Mouse (Mus musculus) forebrain, embryonic 12.5 days (tissue): ENCODE measurements at regions not wholly inside any gene's neighbourhood (a gene's known extent, or its start where the extent isn't known, plus 50 kb on each side); places are given as distances from the start of the nearest gene placed in this dataset.

Source experiments
- ATAC-seq: fragments of 200-750 bp; cut with Nextera tagmentation; 2 replicates; pipeline ENCODE4 v1.8.0; 2017; ENCODE audit warnings: moderate TSS enrichment; ENCODE audit not compliant: low FRiP score
- H3K27ac ChIP-seq: fragments of 300-500 bp; sonication (generic); 2 replicates; pipeline ENCODE4 v1.5.1; 2016; ENCODE audit warnings: mild to moderate bottlenecking
- H3K27me3 ChIP-seq: fragments of 300-500 bp; sonication (generic); 2 replicates; pipeline ENCODE4 v1.6.1; 2016; ENCODE audit warnings: mild to moderate bottlenecking
- H3K36me3 ChIP-seq: fragments of 300-500 bp; sonication (generic); replicated peaks from 2 replicates; pipeline ENCODE4 v1.6.1; 2016; ENCODE audit warnings: mild to moderate bottlenecking
- H3K4me1 ChIP-seq: fragments of 300-500 bp; sonication (generic); 2 replicates; pipeline ENCODE4 v1.6.1; 2016
- H3K4me2 ChIP-seq: fragments of 300-500 bp; sonication (generic); 2 replicates; pipeline ENCODE4 v1.6.1; 2016; ENCODE audit warnings: mild to moderate bottlenecking, moderate library complexity
- H3K4me3 ChIP-seq: fragments of 300-500 bp; sonication (generic); replicated peaks from 2 replicates; pipeline ENCODE4 v1.5.1; 2016; ENCODE audit warnings: mild to moderate bottlenecking
- H3K9ac ChIP-seq: fragments of 300-500 bp; sonication (generic); 2 replicates; pipeline ENCODE4 v1.6.1; 2016; ENCODE audit warnings: mild to moderate bottlenecking
- H3K9me3 ChIP-seq: fragments of 300-500 bp; sonication (generic); 2 replicates; pipeline ENCODE4 v1.6.1; 2016
- WGBS: fragments of 180-500 bp; shearing (Covaris S2); methylation state at CpG from one replicate; pipeline ENCODE4 v1.1.7; 2016; 5-methylcytosine and 5-hydroxymethylcytosine counted together

- Histone ChIP-seq H3K27ac (no peak overlapping the region), H3K4me1 (peaks cover 3% of the 10 kb centered on the region; the same call in 1 of the 2 replicates), H3K4me2 (no peak overlapping the region), H3K36me3 (no peaks in the 10 kb centered on the region), H3K4me3 (no peak overlapping the region), H3K27me3 (no peaks in the 10 kb centered on the region), H3K9ac (no peak overlapping the region), H3K9me3 (no peaks in the 10 kb centered on the region)
- 90% methylated on average over 6 of the region's 6 CpGs for WGBS
- ATAC-seq, result no peak
Observed at GRCm38 (mm10) chr2:57917721-57918120, 80.0 kb upstream of the Galnt5 start.

- no peak overlapping the region for H3K4me2 ChIP-seq
- ATAC-seq, result no peak
- 40% methylated on average over 14 of the region's 14 CpGs for WGBS
- H3K27ac ChIP-seq, result no peak overlapping the region
- H3K27me3 ChIP-seq, result no peaks in the 10 kb centered on the region
- H3K4me1 ChIP-seq, result peaks cover 3% of the 10 kb centered on the region; the same call in 1 of the 2 replicates
- no peaks in the 10 kb centered on the region for H3K36me3 ChIP-seq
- H3K9ac ChIP-seq, result no peak overlapping the region
- no peaks in the 10 kb centered on the region for H3K9me3 ChIP-seq
- H3K4me3 ChIP-seq, result no peak overlapping the region
Observed at GRCm38 (mm10) chr2:57919102-57919731, 78.5 kb upstream of the Galnt5 start.

GRCm38 (mm10) chr2:57934062-57934822 lies 63.4 kb upstream of the Galnt5 start:
- H3K9ac ChIP-seq, result no peak overlapping the region
- no peaks in the 10 kb centered on the region for H3K27me3 ChIP-seq
- no peak overlapping the region for H3K4me3 ChIP-seq
- ATAC-seq, result no peak
- H3K4me1 ChIP-seq, result no peaks in the 10 kb centered on the region
- no peak overlapping the region for H3K4me2 ChIP-seq
- no peaks in the 10 kb centered on the region for H3K36me3 ChIP-seq
- 69% methylated on average over 5 of the region's 5 CpGs for WGBS
- H3K9me3 ChIP-seq, result no peaks in the 10 kb centered on the region
- H3K27ac ChIP-seq, result no peak overlapping the region
